Mouse (Mus musculus): ENCODE data around the gene Ubap2. TPM values are rescaled to one million over a fixed set of nuclear protein-coding genes. Genes with fewer than 3 reads are reported as not detected.

Ubap2 gene
- total RNA-seq, 2 experiments from 2014 or later, result 37.7 to 39.6 TPM

GRCm38 (mm10) chr4:41165693-41166475 lies 109.1 kb downstream of the Ubap2 start:
- DNase-seq (ENCODE audit: low spot score in 2 of 2), result peak; percentile 70 to 90

- DNase-seq (ENCODE audit: low spot score in 2 of 2), result no peak
Observed at GRCm38 (mm10) chr4:41164974-41165373, 110.0 kb downstream of the Ubap2 start.

GRCm38 (mm10) chr4:41161232-41161631 lies 113.7 kb downstream of the Ubap2 start:
- no peak for DNase-seq (ENCODE audit: low spot score in 2 of 2)

- no peak for DNase-seq (ENCODE audit: low spot score in 2 of 2)
Observed at GRCm38 (mm10) chr4:41158251-41158650, 116.7 kb downstream of the Ubap2 start.

GRCm38 (mm10) chr4:41156961-41157360 lies 118.0 kb downstream of the Ubap2 start:
- DNase-seq (ENCODE audit: low spot score in 2 of 2), result no peak

GRCm38 (mm10) chr4:41153146-41153545 lies 121.8 kb downstream of the Ubap2 start:
- no peak for DNase-seq (ENCODE audit: low spot score in 2 of 2)

GRCm38 (mm10) chr4:41151186-41151585 lies 123.8 kb downstream of the Ubap2 start:
- no peak for DNase-seq (ENCODE audit: low spot score in 2 of 2)

GRCm38 (mm10) chr4:41149891-41150290 lies 125.1 kb downstream of the Ubap2 start:
- no peak for DNase-seq (ENCODE audit: low spot score in 2 of 2)

Other genes starting within 250 kb of the Ubap2 start
- under 1 TPM in 1 of 2 experiments, not detected in 1; 0.15 TPM for gene Aqp7, start 227.0 kb downstream of the Ubap2 start, total RNA-seq (2021)
- gene Aqp3, start 177.0 kb downstream of the Ubap2 start, total RNA-seq (2021), result not detected
- 100 to 1,000 TPM; 107 to 108 TPM for gene Nol6, start 150.7 kb downstream of the Ubap2 start, total RNA-seq (2021)
- gene Ube2r2, start 139.4 kb downstream of the Ubap2 start, total RNA-seq (2021), result 10 to 100 TPM; 78.4 to 78.6 TPM
- 10 to 100 TPM; 41.2 to 43.2 TPM for gene Dcaf12, start 39.7 kb upstream of the Ubap2 start, total RNA-seq (2021)
- gene Ubap1, start 73.9 kb upstream of the Ubap2 start, total RNA-seq (2021), result 10 to 100 TPM; 53.7 to 54.0 TPM
- gene Kif24, start 189.7 kb upstream of the Ubap2 start, total RNA-seq (2021), result 1 to 10 TPM in 1 of 2 experiments, under 1 TPM in 1; 0.52 to 1.0 TPM
- gene Nudt2, start 190.0 kb upstream of the Ubap2 start, total RNA-seq (2021), result 10 to 100 TPM; 29.5 to 32.0 TPM
- gene AI464131, start 227.9 kb upstream of the Ubap2 start, total RNA-seq (2021), result 10 to 100 TPM; 29.0 to 29.3 TPM
- gene 1110017D15Rik, start 242.2 kb upstream of the Ubap2 start, total RNA-seq (2021), result 1 to 10 TPM; 4.5 to 7.0 TPM

Measured in layer of hippocampus, adult 18-20 months (tissue).